Mouse (Mus musculus) CH12.LX (cell line): ENCODE results near the gene Ccdc86. TPM values are rescaled to one million over a fixed set of nuclear protein-coding genes. Genes with fewer than 3 reads are reported as not detected.

Experiments used
- DNase-seq: peaks from one replicate; pipeline ENCODE4 v3.0.0-alpha.2; 2013; ENCODE audit errors: extremely low read depth
- H3K27ac ChIP-seq: 2 replicates; pipeline ENCODE4 v1.5.1; 2012; ENCODE audit warnings: low read depth, mild to moderate bottlenecking, control low read depth, moderate library complexity; ENCODE audit not compliant: insufficient read depth
- H3K27me3 ChIP-seq: replicated peaks from 2 replicates; pipeline ENCODE3; 2012; ENCODE audit warnings: inconsistent platforms
- H3K36me3 ChIP-seq, 2 experiments: replicated peaks in 1 of 2; 2 replicates each; pipeline versions ENCODE3 to v1.6.1; 2012; ENCODE audit warnings: inconsistent platforms in 1 of 2, low read length in 1 of 2, mild to moderate bottlenecking in 1 of 2, mixed read lengths in 1 of 2, moderate library complexity in 1 of 2; ENCODE audit not compliant: control insufficient read depth in 1 of 2, insufficient read depth in 1 of 2
- H3K4me1 ChIP-seq, 2 experiments: 2 replicates each; pipeline ENCODE4 v1.6.1; 2012; ENCODE audit warnings: inconsistent platforms in 1 of 2, moderate library complexity in 1 of 2; ENCODE audit not compliant: insufficient read depth in 2 of 2, control insufficient read depth in 1 of 2
- H3K4me2 ChIP-seq: 2 replicates; pipeline ENCODE4 v1.6.1; 2012; ENCODE audit warnings: low read depth, mild to moderate bottlenecking, control low read depth; ENCODE audit not compliant: poor library complexity, insufficient read depth, severe bottlenecking
- H3K4me3 ChIP-seq, 3 experiments: fragments of 150-350 bp in 1 of 3; sonication (generic) in 1 of 3; replicated peaks in 1 of 3; 2 replicates each; pipeline versions ENCODE3 to v1.5.1; 2011 to 2012; ENCODE audit warnings: low read depth in 2 of 3, low read length in 2 of 3, mild to moderate bottlenecking in 2 of 3, moderate library complexity in 2 of 3, control low read depth in 1 of 3, improper control_type of control experiment in 1 of 3, inconsistent platforms in 1 of 3, mixed read lengths in 1 of 3; ENCODE audit not compliant: poor library complexity in 1 of 3
- H3K79me2 ChIP-seq: replicated peaks from 2 replicates; pipeline ENCODE4 v1.6.1; 2012; ENCODE audit warnings: mild to moderate bottlenecking, moderate library complexity; ENCODE audit not compliant: control insufficient read depth, poor library complexity, insufficient read depth, severe bottlenecking; ENCODE audit errors: extremely low read depth
- H3K9ac ChIP-seq: 2 replicates; pipeline ENCODE4 v1.6.1; 2012; ENCODE audit warnings: low read depth, mild to moderate bottlenecking, control low read depth, moderate library complexity; ENCODE audit not compliant: insufficient read depth
- H3K9me3 ChIP-seq: replicated peaks from 2 replicates; pipeline ENCODE3; 2012; ENCODE audit warnings: low read length, inconsistent platforms, mixed read lengths
- BHLHE40 ChIP-seq: IDR thresholded peaks from 2 replicates; pipeline ENCODE4 v1.6.1; 2011; ENCODE audit warnings: mild to moderate bottlenecking, low read depth, low read length, improper control_type of control experiment
- CHD1 ChIP-seq: IDR thresholded peaks from 2 replicates; pipeline ENCODE4 v1.6.1; 2012; ENCODE audit warnings: low read depth, low read length, improper control_type of control experiment, inconsistent platforms
- CHD2 ChIP-seq: IDR thresholded peaks from 2 replicates; pipeline ENCODE4 v1.6.1; 2011; ENCODE audit warnings: low read length, improper control_type of control experiment
- E2F4 ChIP-seq: IDR thresholded peaks from 2 replicates; pipeline ENCODE4 v1.6.1; 2011; ENCODE audit warnings: low read depth, low read length, improper control_type of control experiment; ENCODE audit not compliant: insufficient replicate concordance
- ELF1 ChIP-seq: IDR thresholded peaks from 2 replicates; pipeline ENCODE4 v1.6.1; 2014; ENCODE audit warnings: low read depth, mild to moderate bottlenecking, inconsistent platforms, low read length, improper control_type of control experiment
- ETS1 ChIP-seq: conservative IDR thresholded peaks from 2 replicates; pipeline ENCODE4 v1.6.1; 2012; ENCODE audit warnings: low read depth, mild to moderate bottlenecking, inconsistent platforms, low read length, improper control_type of control experiment, moderate library complexity
- GABPA ChIP-seq: IDR thresholded peaks from 2 replicates; pipeline ENCODE4 v1.6.1; 2012; ENCODE audit warnings: low read depth, low read length, improper control_type of control experiment, inconsistent platforms; ENCODE audit not compliant: insufficient replicate concordance
- IRF4 ChIP-seq: IDR thresholded peaks from 2 replicates; pipeline ENCODE4 v1.6.1; 2014; ENCODE audit warnings: low read depth, mild to moderate bottlenecking, inconsistent platforms, low read length, improper control_type of control experiment
- KAT2A ChIP-seq: IDR thresholded peaks from 2 replicates; pipeline ENCODE4 v1.6.1; 2012; ENCODE audit warnings: low read length, improper control_type of control experiment, inconsistent platforms; ENCODE audit not compliant: insufficient replicate concordance
- MAFK ChIP-seq: IDR thresholded peaks from 2 replicates; pipeline ENCODE4 v1.6.1; 2011; ENCODE audit warnings: low read length, improper control_type of control experiment; ENCODE audit not compliant: insufficient replicate concordance
- MAX ChIP-seq: IDR thresholded peaks from 2 replicates; pipeline ENCODE4 v1.6.1; 2011; ENCODE audit warnings: low read length, improper control_type of control experiment
- MAZ ChIP-seq: IDR thresholded peaks from 2 replicates; pipeline ENCODE4 v1.6.1; 2012; ENCODE audit warnings: low read depth, mild to moderate bottlenecking, inconsistent platforms, low read length, improper control_type of control experiment, moderate library complexity
- MEF2A ChIP-seq: IDR thresholded peaks from 2 replicates; pipeline ENCODE4 v1.6.1; 2014; ENCODE audit warnings: low read depth, mild to moderate bottlenecking, inconsistent platforms, low read length, improper control_type of control experiment, borderline replicate concordance
- MYC ChIP-seq: IDR thresholded peaks from 2 replicates; pipeline ENCODE4 v1.6.1; 2011; ENCODE audit warnings: low read depth, mild to moderate bottlenecking, improper control_type of control experiment, low read length
- NELFE ChIP-seq: IDR thresholded peaks from 2 replicates; pipeline ENCODE4 v1.6.1; 2011; ENCODE audit warnings: low read depth, low read length, improper control_type of control experiment
- NRF1 ChIP-seq: IDR thresholded peaks from 2 replicates; pipeline ENCODE4 v1.6.1; 2014; ENCODE audit warnings: low read depth, mild to moderate bottlenecking, inconsistent platforms, low read length, improper control_type of control experiment, moderate library complexity
- POLR2A ChIP-seq: IDR thresholded peaks from 2 replicates; pipeline ENCODE4 v1.6.1; 2011; ENCODE audit warnings: low read depth, mild to moderate bottlenecking, improper control_type of control experiment, low read length
- POLR2AphosphoS2 ChIP-seq: IDR thresholded peaks from 2 replicates; pipeline ENCODE4 v1.6.1; 2011; ENCODE audit warnings: low read depth, low read length, improper control_type of control experiment
- RAD21 ChIP-seq: IDR thresholded peaks from 2 replicates; pipeline ENCODE4 v1.6.1; 2011; ENCODE audit warnings: low read depth, mild to moderate bottlenecking, low read length, improper control_type of control experiment, moderate library complexity
- SIN3A ChIP-seq: IDR thresholded peaks from 2 replicates; pipeline ENCODE4 v1.6.1; 2012; ENCODE audit warnings: low read length, improper control_type of control experiment, inconsistent platforms
- SMC3 ChIP-seq: IDR thresholded peaks from 2 replicates; pipeline ENCODE4 v1.6.1; 2011; ENCODE audit warnings: low read depth, low read length, improper control_type of control experiment
- TBP ChIP-seq: conservative IDR thresholded peaks from 2 replicates; pipeline ENCODE4 v1.6.1; 2011; ENCODE audit warnings: low read depth, low read length, improper control_type of control experiment
- UBTF ChIP-seq: IDR thresholded peaks from 2 replicates; pipeline ENCODE4 v1.6.1; 2012; ENCODE audit warnings: low read depth, mild to moderate bottlenecking, inconsistent platforms, low read length, improper control_type of control experiment, moderate library complexity
- USF2 ChIP-seq: conservative IDR thresholded peaks from 2 replicates; pipeline ENCODE4 v1.6.1; 2011; ENCODE audit warnings: low read depth, low read length, improper control_type of control experiment
- ZKSCAN1 ChIP-seq: IDR thresholded peaks from 2 replicates; pipeline ENCODE4 v1.6.1; 2012; ENCODE audit warnings: low read depth, inconsistent platforms, low read length, improper control_type of control experiment, borderline replicate concordance
- ZMIZ1 ChIP-seq: IDR thresholded peaks from 2 replicates; pipeline ENCODE4 v1.6.1; 2012; ENCODE audit warnings: low read depth, mild to moderate bottlenecking, inconsistent platforms, low read length, improper control_type of control experiment
- ZNF384 ChIP-seq: IDR thresholded peaks from 2 replicates; pipeline ENCODE4 v1.6.1; 2012; ENCODE audit warnings: low read depth, low read length, improper control_type of control experiment, inconsistent platforms
- dilution Hi-C: fragments of 300-500 bp; cut with MboI; formaldehyde crosslinking; loops from 2 replicates; pipeline ENCODE4 v1.14.3; 2020; ENCODE audit warnings: low sequenced_read_pairs; ENCODE audit not compliant: extremely low pct_unique_long_range_greater_than_20kb, extremely low pct_ligation_motif_present
- in situ Hi-C: fragments of 300-500 bp; cut with MboI; formaldehyde crosslinking; loops from 3 replicates; pipeline ENCODE4 v1.14.3; 2019; ENCODE audit warnings: low sequenced_read_pairs, low pct_ligation_motif_present, low pct_unique_long_range_greater_than_20kb, mixed read lengths
- polyA plus RNA-seq: library from polyadenylated mRNA; unstranded; fragments of >175 nt; gene quantifications from 2 replicates; pipeline ENCODE4 v1.2.1, GENCODE M21; 2012; ENCODE audit warnings: low read depth; ENCODE audit not compliant: insufficient read length
- total RNA-seq, 2 experiments: library from RNA; depleted of rRNA; stranded (reverse); fragments of 300-350 nt in 1 of 2; fragments of >200 nt in 1 of 2; gene quantifications; 2 replicates each; pipeline ENCODE4 v1.2.3; 2012 to 2014

Ccdc86 gene
- total and polyA plus RNA-seq, 3 experiments: 9.5 to 44.8 (median 10.8) TPM

DNA sequence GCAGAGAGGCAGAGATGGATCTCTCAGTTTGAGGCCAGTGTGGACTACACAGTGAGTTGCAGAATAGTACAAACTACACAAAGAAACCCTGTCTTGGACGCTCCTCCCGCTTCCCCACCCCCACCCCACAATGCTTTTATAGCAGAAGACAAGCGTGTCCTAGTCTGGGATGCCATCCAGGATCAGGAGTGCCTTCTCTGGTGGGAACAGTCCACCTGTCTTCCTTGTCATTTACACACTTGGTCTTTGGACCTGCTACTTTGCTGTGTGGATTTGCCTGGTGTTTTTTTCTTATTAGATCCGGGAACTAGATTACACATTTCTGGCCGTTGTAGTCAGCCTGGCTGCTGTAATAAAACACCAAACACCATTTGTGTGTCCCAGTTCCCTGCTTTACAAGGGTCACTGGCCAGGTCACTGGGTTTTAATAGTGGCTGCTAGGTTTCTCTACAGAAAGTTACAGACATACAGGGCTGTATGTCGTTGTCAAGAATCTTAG is 22.9 kb downstream of the Ccdc86 start:
- H3K4me3 ChIP-seq: no peak overlapping the region
- in situ Hi-C loops (no loop called here), dilution Hi-C loops (no loop called here)
- H3K27ac ChIP-seq: no peak overlapping the region
- H3K4me2 ChIP-seq: no peak overlapping the region
- peaks cover 3 to 12% of the 10 kb centered on the region in 2 experiments; a peak in 3 of 4 replicates for H3K4me1 ChIP-seq
- DNase-seq: no peak
- TF ChIP-seq CHD2 (no peak), ELF1 (no peak), POLR2AphosphoS2 (no peak), MEF2A (no peak), RAD21 (no peak), POLR2A (no peak), USF2 (no peak), KAT2A (no peak), TBP (no peak), MYC (no peak), ZMIZ1 (no peak), MAZ (no peak), ZNF384 (no peak), ETS1 (no peak), SMC3 (no peak), IRF4 (no peak), BHLHE40 (no peak), MAX (no peak), SIN3A (no peak)
- no peak overlapping the region for H3K9ac ChIP-seq
- peaks cover 2% of the 10 kb centered on the region for H3K27me3 ChIP-seq
- no peaks in the 10 kb centered on the region for H3K36me3 ChIP-seq
- H3K79me2 ChIP-seq: no peaks in the 10 kb centered on the region
- H3K9me3 ChIP-seq: peaks cover under 1% of the 10 kb centered on the region

DNA sequence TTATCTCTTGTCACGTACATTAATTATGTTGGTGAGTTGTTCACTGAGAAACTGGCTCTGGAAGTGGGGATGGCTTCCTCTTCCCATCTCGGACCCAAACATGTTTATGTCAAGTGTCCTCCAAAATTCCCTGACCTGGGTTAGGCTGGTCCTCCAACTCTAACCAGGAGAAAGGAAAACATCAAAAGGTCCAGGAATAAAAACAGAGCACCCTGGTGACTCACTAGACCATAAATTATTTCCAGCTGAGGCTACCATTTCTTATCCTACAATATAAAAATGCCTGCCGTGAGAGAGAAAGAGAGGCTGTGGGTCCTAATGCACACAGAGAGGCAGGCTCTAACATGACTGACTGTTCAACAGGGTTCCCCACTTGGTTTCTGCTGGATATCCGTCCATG is 24.8 kb downstream of the Ccdc86 start:
- Histone ChIP-seq H3K4me3 (no peak overlapping the region), H3K36me3 (no peaks in the 10 kb centered on the region), H3K27me3 (peaks cover 2% of the 10 kb centered on the region), H3K4me1 (peaks cover 0 to 15% of the 10 kb centered on the region in 2 experiments; a peak in 2 of 4 replicates), H3K9me3 (no peaks in the 10 kb centered on the region), H3K79me2 (no peaks in the 10 kb centered on the region), H3K27ac (no peak overlapping the region), H3K4me2 (no peak overlapping the region)
- no peak for DNase-seq
- in situ Hi-C loops (no loop called here), dilution Hi-C loops (no loop called here)
- TF ChIP-seq CHD1: no peak
- no peak for TF ChIP-seq SIN3A
- TF ChIP-seq MEF2A: no peak
- TF ChIP-seq POLR2A: no peak
- TF ChIP-seq GABPA: no peak
- no peak for TF ChIP-seq MYC
- TF ChIP-seq MAFK: no peak
- TF ChIP-seq NRF1: no peak
- no peak for TF ChIP-seq E2F4
- TF ChIP-seq BHLHE40: no peak
- TF ChIP-seq POLR2AphosphoS2: no peak
- no peak for TF ChIP-seq UBTF
- no peak for TF ChIP-seq MAZ
- no peak for TF ChIP-seq CHD2
- TF ChIP-seq NELFE: no peak
- no peak for TF ChIP-seq ZKSCAN1
- TF ChIP-seq RAD21: no peak
- no peak for TF ChIP-seq ELF1
- TF ChIP-seq, all 38 proteins: peak for 0
- H3K9ac ChIP-seq: no peak overlapping the region
